Mouse (Mus musculus): ENCODE measurements around the gene Olfr536. TPM values are rescaled to one million over a fixed set of nuclear protein-coding genes. Genes with fewer than 3 reads are reported as not detected.
"Not testable (repeated sequence)": the region's sequence is repeated elsewhere in the genome, so short reads cannot be mapped to it uniquely, and the experiment has no call there.

Gene Olfr536
- total RNA-seq (2021): not detected
- long read RNA-seq, experiment 1: 0 reads
- long read RNA-seq, experiment 2: 0 reads

GRCm38 (mm10) chr7:140507346-140508021 is at the start of gene Olfr536:
TSS of gene Olfr536 (minus strand) at chr7:140507396.
- intact Hi-C loops (cut with DNase I); DNase-seq: not testable (repeated sequence)

- DNase-seq: no peak
- intact Hi-C loops (cut with DNase I): no loop called here
Observed at GRCm38 (mm10) chr7:140539746-140540145, 32.5 kb upstream of the Olfr536 start.

- DNase-seq: no peak
- intact Hi-C loops (cut with DNase I): no loop called here
Observed at GRCm38 (mm10) chr7:140494702-140495101, 12.5 kb downstream of the Olfr536 start.

GRCm38 (mm10) chr7:140494231-140494630 is 13.0 kb downstream of the Olfr536 start:
- intact Hi-C loops (cut with DNase I): no loop called here
- no peak for DNase-seq

- no peak for DNase-seq
Observed at GRCm38 (mm10) chr7:140488981-140489380, 18.2 kb downstream of the Olfr536 start.

GRCm38 (mm10) chr7:140483916-140484315 is 23.3 kb downstream of the Olfr536 start, which contains the start of gene Olfr535:
TSS of gene Olfr535 (plus strand) at chr7:140484216.
- no peak for DNase-seq
- intact Hi-C loops (cut with DNase I): no loop called here

More at GRCm38 (mm10) chr7:140488981-140489380, 18.2 kb downstream of the Olfr536 start:
- intact Hi-C loops (cut with DNase I): no loop called here

GRCm38 (mm10) chr7:140478733-140479132 is 28.5 kb downstream of the Olfr536 start:
- DNase-seq: no peak
- intact Hi-C loops (cut with DNase I): no loop called here

GRCm38 (mm10) chr7:140477886-140478285 is 29.3 kb downstream of the Olfr536 start:
- DNase-seq: no peak
- intact Hi-C loops (cut with DNase I): no loop called here

GRCm38 (mm10) chr7:140463070-140463469 is 44.1 kb downstream of the Olfr536 start, which contains the start of gene Olfr533:
TSS of gene Olfr533 (plus strand) at chr7:140463370.
- intact Hi-C loops (cut with DNase I); DNase-seq: not testable (repeated sequence)

Other genes starting within 250 kb of the Olfr536 start
- not detected for gene Olfr525, start 186.5 kb downstream of the Olfr536 start, total RNA-seq (2021)
- gene Olfr527, start 173.4 kb downstream of the Olfr536 start, total RNA-seq (2021): not detected
- gene Olfr60, start 145.7 kb downstream of the Olfr536 start, total RNA-seq (2021): not detected
- gene Olfr530, start 131.1 kb downstream of the Olfr536 start, total RNA-seq (2021): not detected
- gene Olfr531, start 104.5 kb downstream of the Olfr536 start, total RNA-seq (2021): not detected
- gene Olfr532, start 85.8 kb downstream of the Olfr536 start, total RNA-seq (2021): not detected
- not detected for gene Olfr533, start 44.0 kb downstream of the Olfr536 start, total RNA-seq (2021)
- gene Olfr535, start 23.2 kb downstream of the Olfr536 start, total RNA-seq (2021): not detected
- not detected for gene Olfr538, start 60.5 kb upstream of the Olfr536 start, total RNA-seq (2021)
- gene Olfr46, start 93.9 kb upstream of the Olfr536 start, total RNA-seq (2021): not detected
- gene Olfr61, start 121.6 kb upstream of the Olfr536 start, total RNA-seq (2021): not detected
- gene Olfr53, start 139.1 kb upstream of the Olfr536 start, total RNA-seq (2021): not detected
- not detected for gene Olfr539, start 152.5 kb upstream of the Olfr536 start, total RNA-seq (2021)
- gene Olfr45, start 174.6 kb upstream of the Olfr536 start, total RNA-seq (2021): not detected
- gene Olfr541, start 189.9 kb upstream of the Olfr536 start, total RNA-seq (2021): not detected